Mouse (Mus musculus): ENCODE data around the gene Fam171b.

The Fam171b gene

DNA sequence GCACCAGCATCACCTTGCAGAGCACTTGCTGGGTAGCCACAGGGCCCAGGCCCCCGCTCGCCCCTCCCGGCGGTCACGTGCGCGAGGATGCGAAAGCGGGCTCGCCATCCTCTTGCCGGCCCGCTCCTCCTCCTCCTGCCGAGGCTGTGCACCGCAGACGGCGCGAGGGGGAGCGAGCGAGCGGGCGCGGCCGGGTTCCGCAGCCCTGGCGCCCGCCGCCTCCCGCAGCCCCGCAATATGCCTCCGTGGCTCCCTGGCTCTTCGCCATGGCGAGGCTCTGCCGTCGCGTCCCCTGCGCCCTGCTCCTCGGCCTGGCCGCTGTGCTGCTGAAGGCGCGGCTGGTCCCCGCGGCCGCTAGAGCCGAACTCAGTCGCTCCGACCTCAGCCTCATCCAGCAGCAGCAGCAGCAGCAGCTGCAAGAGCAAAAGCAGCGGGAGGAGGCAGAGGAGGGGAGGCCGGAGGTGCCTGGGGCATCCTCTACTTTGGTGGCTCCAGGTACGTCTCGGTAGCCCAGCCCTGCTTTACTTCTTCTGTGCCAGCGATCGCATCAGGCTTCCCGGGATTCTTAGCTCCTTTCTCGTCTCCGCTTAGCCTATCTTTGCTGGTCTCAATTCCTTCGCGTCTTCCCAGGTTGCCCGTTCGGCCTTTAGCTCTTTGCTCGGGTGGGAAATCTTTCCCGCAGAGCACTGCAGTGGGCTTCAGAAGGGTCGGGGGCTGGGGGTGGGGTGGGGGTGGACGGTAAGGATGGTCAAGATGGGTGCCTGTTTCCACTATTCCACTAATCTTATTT is at the start of gene Fam171b:
Fam171b (plus strand) TSS at position 154 of the 790 bp plus-strand sequence.
- DNase-seq, result peak; percentile 97

DNA sequence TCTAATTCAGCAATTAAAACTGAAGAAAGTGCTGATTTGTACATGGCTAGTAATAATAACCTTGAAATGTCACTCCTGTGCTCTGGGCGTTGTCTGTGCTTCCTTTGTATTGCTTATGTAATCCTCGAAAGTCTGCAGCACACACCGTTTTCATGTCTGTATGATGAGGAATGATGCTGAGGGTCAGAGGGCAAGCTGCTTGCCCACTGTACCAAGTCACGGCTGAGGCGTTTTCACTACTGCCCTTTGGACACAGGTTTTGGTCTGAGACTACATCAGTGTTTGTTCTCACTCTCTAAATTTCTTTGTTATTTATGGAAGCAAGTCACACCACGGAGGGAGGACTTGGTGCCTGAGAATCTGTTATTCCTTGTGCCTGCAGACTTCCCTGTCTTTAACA is 46.4 kb upstream of the Fam171b start:
- no peak for DNase-seq

DNA sequence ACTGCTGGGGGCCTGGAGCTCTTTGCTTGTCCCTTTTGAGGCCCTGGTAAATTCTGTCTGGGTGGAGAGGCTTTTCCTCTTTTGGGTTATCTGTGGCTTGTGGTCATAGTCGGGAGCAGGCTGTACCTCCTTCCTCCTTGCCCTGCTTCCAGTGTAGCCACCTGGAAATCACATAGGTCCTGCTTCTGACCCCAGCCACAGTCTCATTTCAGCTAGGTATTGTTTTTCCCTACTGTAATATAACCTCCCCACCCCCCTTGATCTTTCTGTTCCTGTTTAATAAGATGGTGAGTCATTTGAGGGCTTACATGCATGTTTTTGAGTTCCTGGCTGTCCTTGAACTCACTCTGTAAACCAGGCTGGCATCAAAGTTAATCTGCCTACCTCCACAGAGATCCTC is 45.6 kb upstream of the Fam171b start:
- DNase-seq, result no peak

DNA sequence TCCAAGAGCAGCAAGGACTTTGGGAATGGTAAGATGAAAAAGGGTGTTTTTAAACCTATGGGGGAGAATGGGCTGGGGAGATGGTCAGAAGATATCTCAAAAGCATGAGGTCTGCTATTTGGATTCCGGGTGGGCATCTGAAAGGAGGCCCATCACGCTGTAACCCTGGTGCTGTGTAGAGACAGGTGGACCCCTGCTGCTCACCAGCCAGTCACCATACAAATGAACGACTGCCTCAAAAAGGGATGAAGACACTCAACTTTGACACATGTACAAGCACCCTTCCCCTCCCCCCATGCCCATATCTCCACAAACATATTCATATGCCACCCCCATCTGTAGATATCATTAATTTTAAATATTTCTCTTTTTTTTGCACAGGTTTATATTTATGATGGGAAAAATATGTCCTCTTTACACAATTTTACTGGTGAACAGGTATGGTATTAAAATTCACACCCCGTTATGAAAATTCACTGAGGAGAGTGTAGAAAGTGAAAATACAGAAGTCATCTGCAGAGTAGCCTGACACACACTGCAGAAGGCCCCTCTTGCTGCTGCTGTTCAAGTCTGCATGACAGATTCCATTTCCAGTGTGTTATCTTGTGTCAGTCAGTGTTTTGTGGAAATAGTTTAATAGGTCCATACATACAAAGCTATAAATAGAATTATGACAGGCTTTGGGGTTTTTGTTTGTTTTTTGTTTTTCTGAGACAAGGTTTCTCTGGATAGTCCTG is 44.0 kb upstream of the Fam171b start:
- no peak for DNase-seq

DNA sequence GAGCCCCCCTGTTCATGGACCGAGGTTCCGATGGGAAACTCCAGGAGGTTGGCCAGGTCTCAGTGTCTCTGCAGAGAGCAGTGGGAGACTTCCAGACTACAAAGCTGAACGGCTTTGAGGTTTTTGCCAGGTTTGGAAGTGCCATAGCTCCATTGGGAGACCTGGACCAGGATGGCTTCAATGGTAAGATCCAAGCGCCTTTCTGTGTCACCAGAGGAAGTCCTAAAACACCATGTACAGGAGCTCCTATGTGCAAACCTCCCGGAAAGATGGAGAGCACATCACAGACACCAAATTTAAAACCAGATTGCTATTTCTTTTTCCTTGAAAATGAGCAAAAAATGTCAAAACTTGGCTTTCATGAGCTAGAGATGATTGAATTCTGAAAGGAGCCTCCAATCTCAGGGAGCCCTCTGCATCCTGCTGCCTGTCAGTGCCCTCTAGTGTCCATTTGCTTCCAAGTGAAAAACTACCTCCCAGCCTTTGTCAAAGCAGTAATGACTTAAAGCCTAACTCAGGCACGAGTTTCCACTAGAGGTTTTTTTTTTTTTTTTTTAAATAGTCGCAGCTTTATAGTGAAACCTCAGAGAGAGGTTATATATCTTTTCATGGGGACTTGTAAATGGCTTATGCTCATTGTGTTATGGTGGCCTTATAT is 41.2 kb upstream of the Fam171b start:
- peak; percentile 58 for DNase-seq

DNA sequence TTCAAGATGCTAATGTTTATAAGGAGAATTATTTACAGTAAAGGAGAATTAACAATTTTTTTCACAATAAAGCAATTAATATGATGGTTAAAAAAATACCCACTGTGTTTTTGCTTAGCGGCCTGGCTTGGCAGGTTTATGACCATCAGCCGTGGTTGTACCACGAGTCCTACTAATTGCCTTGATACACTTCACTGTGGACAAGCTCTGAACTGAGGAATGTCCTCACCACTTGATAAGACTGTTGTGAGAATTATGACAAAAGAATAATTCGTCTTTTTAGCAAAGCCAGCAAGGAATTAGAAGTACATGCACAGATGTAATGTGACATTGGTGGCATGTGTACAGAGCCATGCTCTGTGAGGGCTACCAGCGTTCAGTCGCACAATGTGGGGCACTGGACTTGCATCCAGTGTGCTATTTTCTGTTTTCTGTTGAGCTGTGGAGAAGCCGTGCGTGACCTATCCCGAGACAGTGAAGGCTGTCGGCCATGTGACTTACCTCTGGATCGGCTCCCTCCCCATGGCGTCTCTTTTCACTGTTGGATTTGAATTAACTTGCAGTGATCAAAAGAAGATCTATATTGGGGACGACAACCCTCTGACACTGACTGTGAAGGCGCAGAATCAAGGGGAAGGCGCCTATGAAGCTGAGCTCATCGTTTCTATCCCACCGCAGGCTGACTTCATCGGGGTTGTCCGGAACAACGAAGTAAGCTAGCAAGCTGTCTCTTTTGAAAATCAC is 20.9 kb upstream of the Fam171b start:
- no peak for DNase-seq

DNA sequence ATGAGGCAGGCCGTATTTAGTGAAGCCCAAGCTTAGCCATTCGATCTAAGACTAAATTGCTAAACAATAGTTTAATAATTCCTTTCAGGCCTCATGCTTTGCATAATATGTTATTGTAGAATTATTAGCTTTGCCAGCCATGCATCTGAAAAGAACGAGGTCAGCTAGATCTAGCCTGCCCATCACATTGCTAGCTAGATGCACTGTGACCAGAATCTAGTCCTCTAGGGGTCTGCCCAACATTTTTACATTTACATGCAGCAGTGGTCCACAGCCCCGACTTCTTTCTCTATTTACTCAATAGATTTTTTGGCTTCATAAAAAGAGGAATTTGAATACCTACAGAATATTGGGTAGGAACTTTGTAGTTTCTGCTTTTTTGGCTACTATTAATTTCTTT is 20.3 kb upstream of the Fam171b start:
- no peak for DNase-seq

DNA sequence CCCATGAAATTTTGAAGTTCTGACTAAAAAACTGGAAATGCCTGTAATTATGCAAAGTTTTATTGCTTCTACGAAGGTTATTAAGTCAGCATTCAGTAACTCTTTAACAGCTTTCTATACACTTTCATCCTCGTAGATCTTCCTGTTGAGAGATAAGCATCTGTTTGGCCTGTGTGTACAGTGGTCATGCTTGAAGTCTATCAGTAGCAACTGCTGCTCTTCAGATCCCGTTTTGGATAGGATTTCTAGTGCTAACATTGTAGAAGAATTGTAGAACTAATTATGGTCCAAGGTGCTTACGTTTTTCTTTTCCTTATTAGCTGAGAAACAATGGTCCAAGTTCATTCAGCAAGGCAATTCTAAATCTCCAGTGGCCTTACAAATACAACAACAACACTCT is 16.7 kb upstream of the Fam171b start:
- DNase-seq, result no peak

DNA sequence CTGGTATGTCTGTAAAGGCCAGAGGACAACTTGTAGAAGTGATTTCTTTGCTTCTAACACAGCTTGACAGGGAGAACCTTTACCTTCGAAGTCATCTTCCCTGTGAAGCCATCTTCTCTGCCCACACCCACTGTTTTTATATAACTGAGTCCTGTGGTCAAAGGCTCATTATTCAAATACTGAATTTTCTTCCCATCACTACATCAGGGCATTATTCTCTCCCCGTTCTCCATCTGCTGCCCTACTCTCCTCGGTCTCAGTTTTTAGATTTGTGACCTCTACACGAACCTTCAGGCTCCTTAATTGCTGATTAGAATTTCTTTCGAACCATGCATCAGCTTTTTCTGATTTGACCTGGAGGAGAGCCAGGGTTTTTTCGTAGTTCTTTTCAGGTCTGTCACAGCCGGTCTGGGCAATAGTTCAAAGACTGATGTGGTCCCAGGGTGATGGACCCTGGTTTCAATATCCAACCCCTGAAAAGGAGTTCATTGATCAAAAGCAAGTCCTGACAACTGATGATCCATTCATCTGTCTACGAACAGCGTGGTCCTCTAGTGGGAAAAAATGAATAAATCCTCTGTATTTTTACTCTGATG is 14.4 kb upstream of the Fam171b start:
- no peak for DNase-seq

DNA sequence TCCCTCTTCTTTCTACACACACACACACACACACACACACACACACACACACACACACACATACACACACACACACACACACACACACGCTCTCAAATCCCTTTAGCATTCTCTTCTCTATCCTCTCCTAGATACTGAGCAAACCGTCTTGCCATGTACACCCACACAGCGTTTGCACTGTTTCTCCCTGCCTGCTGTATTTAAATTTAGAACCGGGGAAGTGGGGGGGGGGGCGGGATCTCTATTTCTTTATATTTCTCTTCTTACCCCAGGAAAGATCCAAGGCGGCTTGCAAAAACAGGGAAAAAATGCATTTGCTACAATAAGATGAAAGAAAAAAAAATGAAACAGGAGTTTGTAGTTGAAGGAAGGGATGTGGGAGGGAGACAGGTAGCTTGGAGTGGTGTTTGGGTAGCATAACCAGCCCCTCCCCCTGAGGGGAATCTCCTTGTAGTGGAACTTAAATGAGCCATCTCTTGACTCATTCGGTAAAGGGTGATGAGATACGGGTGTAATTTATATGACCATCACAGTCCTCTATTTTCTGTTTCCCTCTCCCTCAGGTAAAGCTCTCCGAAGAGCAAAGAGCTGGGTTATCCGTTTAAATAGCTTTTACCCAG is 947 bp downstream of the Fam171b start:
- DNase-seq, result peak; percentile 59

DNA sequence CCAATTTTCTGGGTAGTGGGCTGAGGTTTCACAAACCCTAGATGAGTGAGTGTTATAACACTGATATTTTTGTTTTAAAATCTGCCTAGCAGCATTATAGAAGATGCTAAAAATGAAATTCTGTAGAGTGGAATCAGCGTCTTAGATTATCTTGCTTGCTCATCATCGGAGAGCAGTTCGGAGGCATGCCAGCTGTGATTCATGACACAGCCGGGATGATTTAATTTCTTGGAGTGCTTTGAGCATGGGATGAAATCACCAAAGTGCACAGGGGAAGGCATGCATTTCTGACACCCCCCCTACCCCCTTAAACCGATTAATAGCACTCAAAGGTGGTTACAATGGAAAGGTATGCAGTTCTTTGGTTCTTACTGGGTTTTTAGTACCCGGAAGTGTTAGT is 1.6 kb downstream of the Fam171b start:
- DNase-seq, result peak; percentile 49

DNA sequence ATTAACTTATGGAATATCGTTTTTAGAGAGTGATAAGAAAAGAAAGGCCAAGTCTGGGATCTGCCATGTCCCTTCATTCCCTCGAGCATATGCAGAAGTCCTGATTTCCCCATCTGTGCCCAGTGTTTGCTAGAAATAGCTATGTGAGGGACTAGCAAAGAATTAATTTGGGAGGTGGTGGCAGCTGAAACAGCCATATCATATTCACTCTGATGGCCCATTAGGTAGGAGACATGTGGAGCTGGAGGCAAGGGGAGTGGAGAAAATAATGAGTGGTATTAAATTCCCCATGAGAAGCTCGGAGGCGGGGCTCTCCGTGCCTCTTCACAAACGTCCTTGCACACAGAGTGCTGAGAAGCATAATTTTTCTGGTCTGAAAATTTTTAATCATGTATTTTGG is 3.7 kb downstream of the Fam171b start:
- DNase-seq, result no peak

DNA sequence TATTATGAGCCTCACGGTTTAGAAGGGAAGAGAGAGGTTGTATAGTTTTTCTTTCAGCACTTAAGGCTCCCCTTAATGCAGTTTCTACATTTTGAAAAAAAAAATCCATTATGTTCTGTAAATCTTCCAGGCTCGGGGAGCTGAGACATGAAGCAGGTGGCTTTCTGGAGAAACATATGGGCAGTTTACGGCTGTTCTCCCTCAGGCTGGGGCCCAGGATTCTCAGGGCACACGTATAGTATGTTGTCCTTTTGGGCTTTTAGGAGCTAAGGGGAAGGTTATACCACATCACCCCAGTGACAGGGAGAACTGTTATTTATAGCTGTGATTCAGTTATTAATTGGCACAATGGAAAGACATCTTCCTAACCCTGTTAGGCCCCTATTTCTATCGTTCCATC is 12.7 kb downstream of the Fam171b start:
- peak; percentile 45 for DNase-seq

DNA sequence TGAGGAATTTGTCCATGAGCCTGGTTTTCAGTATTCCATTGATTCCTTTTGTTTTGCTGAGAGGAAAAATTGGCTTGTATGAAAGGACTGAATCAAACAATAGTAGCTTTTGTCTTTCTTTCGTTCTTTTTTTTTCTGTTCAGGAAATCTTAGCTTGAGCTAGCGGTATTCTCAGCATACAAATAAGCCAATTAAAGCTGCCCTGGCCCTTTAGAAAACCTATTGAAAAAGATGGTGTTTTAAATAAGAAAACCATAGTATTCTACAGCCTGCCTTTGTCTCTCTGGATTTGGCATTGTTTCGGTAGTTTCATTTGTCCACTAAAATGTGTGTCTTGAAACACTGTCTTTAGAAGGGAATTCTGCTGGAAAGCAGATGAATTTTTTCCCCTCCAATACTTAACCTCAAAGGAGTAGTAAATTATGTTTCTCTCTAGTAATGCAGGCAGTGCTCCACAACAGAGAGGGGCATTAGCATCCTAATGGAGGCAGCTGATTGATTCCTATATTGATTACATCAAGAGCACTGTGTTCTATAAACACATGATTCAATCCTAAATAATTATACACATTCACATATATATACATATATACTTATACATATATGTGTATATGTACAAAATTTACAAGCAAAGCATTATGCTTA is 16.6 kb downstream of the Fam171b start:
- DNase-seq, result no peak

DNA sequence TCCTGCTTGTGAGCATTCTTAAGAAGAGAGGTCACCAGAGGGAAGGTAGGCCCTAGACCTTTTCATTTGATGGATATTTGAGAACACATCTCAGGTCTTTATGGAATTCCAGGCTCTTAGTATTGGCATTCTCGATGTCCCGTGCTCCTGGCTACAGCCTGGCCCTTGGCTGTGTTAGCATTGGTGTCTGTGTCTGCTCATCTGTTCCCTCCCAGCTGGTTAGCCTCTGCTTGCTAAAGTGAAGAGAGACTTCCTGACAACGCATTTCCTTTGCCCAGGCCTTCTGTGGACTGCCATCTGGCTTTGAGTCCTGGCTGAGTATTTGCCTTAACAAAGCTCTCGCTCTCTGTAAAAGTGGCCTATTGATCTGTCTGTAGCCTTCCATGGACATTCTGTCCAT is 20.5 kb downstream of the Fam171b start:
- no peak for DNase-seq

DNA sequence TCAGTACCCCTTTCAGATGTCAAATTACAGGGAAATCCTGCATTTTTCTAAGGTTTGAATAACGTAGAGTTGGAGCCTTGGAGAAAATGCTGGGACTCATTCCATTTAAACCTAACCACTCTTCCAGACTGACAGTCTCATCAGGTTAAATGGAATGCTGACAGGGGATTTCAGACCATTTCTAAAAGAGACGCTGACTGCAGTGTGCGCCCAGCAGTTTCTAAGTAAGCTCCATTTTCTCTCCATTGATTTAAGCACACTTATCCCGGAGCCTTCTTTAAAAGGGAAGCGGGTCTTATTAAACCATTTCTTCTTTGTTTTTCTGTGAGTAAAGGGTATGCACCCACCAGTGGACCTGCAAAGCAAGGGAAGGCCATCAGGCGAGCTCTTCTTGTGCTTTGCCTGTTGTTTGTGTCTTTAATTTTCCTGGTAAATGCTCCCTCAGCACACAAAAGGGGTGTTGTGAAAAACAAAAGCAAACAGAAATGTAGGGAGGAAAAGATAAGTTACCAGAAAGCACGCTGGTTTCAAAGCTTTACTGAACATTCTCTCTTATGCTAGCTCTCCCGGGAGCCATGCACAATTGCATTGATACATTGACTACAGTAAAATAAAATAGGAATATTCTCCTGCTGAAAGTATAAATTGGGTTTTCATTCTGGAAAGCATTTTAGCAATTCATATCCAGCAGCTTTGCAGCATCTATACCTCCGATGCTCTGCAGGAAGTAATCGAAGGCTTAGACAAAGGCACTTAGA is 23.1 kb downstream of the Fam171b start:
- DNase-seq, result no peak

DNA sequence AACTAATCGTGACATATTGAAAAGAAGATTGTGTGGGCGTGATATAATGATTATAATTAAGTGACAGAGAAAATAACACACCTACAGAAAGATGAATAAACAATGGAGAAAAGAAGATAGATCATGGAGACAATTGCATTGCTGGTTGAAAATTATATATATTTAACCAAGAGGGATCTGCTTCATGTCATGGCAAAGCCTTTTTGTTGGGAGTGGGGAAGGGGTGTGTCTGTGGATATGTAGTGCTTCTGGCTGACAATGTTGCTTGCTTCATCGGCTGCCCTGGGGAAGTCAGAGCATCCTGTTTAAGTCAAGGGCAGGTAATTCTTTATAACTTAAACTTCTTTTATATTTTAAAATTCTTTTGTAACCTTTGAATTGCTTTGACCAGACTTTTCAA is 36.1 kb downstream of the Fam171b start:
- no peak for DNase-seq

DNA sequence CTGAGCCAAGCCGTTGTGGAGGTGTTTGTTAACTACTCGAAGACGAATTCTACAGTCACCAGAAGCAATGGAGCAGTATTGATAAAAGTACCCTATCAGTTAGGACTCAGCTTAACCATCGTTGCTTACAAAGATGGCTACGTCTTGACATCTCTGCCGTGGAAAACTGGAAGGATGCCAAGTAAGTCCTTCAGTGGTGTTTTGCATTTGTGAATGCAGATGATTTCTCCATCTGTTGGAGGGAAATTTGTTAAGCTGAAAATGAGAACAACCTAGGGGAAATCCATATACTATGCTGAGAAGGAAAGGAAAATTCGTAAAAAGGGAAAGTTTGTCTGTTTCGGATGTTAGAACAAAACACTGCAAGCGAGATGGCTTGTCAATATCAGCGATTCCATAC is 41.0 kb downstream of the Fam171b start:
- DNase-seq, result no peak

DNA sequence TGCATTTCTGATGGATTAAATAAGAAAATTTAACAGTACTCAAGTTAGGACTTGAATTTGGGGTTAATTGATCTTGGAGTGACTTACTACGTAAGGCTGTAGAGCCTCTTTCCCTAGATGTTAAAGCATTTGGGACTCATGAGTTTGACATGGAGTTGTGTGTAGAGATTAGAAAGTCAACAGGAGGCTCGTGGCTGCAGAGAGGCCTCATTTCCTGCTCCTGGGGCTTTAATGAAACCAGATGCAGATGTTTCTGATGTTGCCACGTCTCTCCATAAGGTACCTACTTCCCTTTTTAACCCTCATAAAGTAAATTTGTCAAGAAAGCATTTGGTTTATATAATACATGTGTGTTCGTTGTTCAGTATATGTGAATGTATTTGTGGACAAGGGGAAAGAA is 43.8 kb downstream of the Fam171b start:
- no peak for DNase-seq

DNA sequence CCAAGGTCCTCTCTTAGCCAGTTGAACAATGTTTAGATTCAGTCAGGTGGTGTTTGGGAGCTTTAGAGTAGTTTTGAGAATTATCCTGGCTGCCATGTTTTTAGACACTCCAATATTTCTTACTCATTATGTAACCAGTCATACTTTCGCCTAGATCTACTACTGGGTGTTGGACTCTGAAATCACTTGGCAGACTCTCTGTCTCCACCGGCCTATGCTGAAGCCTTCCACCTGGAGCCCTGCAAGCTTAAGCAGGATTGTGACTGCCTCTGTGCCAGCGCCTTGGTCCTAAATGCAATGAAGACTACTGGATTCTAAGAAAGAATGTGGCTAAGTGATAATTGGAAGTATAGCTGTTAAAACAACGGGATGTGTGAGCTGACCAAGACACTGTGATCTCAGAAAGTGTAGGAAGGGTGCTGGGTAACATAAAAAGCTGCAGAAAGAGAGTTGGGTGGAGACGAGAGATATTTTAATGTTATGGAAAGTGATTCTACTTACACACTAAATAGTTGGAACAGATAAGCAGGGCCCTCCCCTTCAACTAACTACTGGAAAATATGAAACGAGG is 71.5 kb downstream of the Fam171b start:
- peak; percentile 13 for DNase-seq

DNA sequence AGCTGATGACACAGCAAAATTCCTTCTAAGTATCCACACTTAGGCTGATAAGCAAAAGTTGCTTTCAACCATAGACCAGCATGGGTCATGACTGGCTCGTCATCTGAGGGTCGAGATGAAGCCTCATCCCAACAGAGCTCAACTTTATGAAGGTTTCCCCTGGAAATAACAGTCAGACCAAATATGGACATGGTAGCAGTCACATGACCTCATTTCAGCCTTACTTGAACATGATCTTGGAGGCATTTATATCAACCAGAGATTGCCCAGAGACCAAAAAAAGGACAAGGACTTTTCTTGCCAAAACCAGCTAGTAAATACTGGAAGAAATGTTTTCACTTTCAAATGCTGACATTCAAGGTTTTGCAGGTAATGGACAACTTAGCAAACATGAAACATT is 81.3 kb downstream of the Fam171b start:
- DNase-seq, result no peak
